Mouse (Mus musculus) E14TG2a.4 (cell line): ENCODE measurements around the gene Dnah7b.

Experiments
- CTCF ChIP-seq: conservative IDR thresholded peaks from 2 replicates; pipeline ENCODE4 v1.5.1; 2014; ENCODE audit warnings: low read length
- NANOG ChIP-seq: IDR thresholded peaks from 2 replicates; pipeline ENCODE4 v1.6.1; 2014; ENCODE audit warnings: borderline replicate concordance, low read length, mixed read lengths

DNA sequence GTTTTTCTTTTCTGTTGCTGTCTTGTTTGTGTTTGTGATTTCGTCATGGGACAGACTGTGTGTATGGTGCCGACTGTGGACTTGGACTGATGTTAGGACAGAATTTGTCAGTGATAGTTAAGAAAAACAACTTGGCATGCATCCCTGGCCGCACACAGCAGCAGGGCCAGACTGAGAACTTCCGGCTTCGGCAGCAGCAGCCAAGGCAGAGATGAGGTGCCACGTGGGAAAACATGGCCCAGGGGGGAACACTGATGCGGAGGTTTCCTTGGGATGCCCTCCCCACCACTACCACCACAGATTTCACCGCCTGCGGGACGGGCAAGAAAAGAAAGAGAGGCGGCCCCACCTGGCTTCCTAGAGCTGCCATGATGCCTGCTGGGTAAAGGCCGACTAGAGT is 205.8 kb downstream of the Dnah7b start:
- TF ChIP-seq CTCF (no peak), NANOG (no peak)
